Mouse (Mus musculus) MEL (cell line): ENCODE data around the gene Rhobtb1.

ENCODE experiments used
- CHD2 ChIP-seq: IDR thresholded peaks from 2 replicates; pipeline ENCODE4 v1.6.1; 2011; ENCODE audit warnings: low read length, improper control_type of control experiment
- CTCF ChIP-seq, 3 experiments: IDR thresholded peaks in 2 of 3; conservative IDR thresholded peaks in 1 of 3; 2 replicates each; pipeline ENCODE4 v1.5.1; 2011 to 2012; ENCODE audit warnings: low read length in 3 of 3, low read depth in 2 of 3, mild to moderate bottlenecking in 2 of 3, improper control_type of control experiment in 1 of 3, inconsistent platforms in 1 of 3, mixed read lengths in 1 of 3, moderate library complexity in 1 of 3; ENCODE audit not compliant: control insufficient read depth in 1 of 3, insufficient read depth in 1 of 3, poor library complexity in 1 of 3, severe bottlenecking in 1 of 3
- GABPA ChIP-seq: IDR thresholded peaks from 2 replicates; pipeline ENCODE4 v1.6.1; 2012; ENCODE audit warnings: low read depth, mild to moderate bottlenecking, inconsistent platforms, low read length, improper control_type of control experiment, moderate library complexity
- MAX ChIP-seq: IDR thresholded peaks from 2 replicates; pipeline ENCODE4 v1.6.1; 2011; ENCODE audit warnings: low read length, improper control_type of control experiment
- NRF1 ChIP-seq: IDR thresholded peaks from 2 replicates; pipeline ENCODE4 v1.6.1; 2014; ENCODE audit warnings: low read depth, mild to moderate bottlenecking, inconsistent platforms, low read length, improper control_type of control experiment, moderate library complexity; ENCODE audit not compliant: poor library complexity, insufficient read depth, severe bottlenecking
- UBTF ChIP-seq: IDR thresholded peaks from 2 replicates; pipeline ENCODE4 v1.6.1; 2012; ENCODE audit warnings: low read depth, mild to moderate bottlenecking, inconsistent platforms, low read length, improper control_type of control experiment, moderate library complexity, borderline replicate concordance; ENCODE audit not compliant: insufficient read depth
- USF1 ChIP-seq: IDR thresholded peaks from 2 replicates; pipeline ENCODE4 v1.6.1; 2014; ENCODE audit warnings: low read depth, mild to moderate bottlenecking, inconsistent platforms, low read length, improper control_type of control experiment, moderate library complexity

- TF ChIP-seq MAX = no peak
- no peak for TF ChIP-seq CTCF (IDR thresholded peaks at IDR 0.05 in 2 of 3, conservative IDR thresholded peaks at IDR 0.05 in 1 of 3; ENCODE audit: control insufficient read depth in 1 of 3, insufficient read depth in 1 of 3, low read depth in 2 of 3, low read length in 3 of 3, poor library complexity in 1 of 3, severe bottlenecking in 1 of 3)
- no peak for TF ChIP-seq NRF1
- no peak for TF ChIP-seq USF1
- TF ChIP-seq CHD2 = no peak
- TF ChIP-seq UBTF = no peak
- TF ChIP-seq GABPA = no peak
Measured at GRCm38 (mm10) chr10:69240530-69240929, 89.3 kb downstream of the Rhobtb1 start.
